Mouse (Mus musculus) bone marrow, adult 2 months (tissue): ENCODE data around the gene Zcchc24.

ENCODE experiments used
- CTCF ChIP-seq: fragments of 200-500 bp; IDR thresholded peaks from 2 replicates; pipeline ENCODE4 v1.5.1; 2011; ENCODE audit warnings: low read length, control low read depth; ENCODE audit not compliant: control insufficient read depth, insufficient read depth
- POLR2A ChIP-seq: fragments of 200-500 bp; IDR thresholded peaks from 2 replicates; pipeline ENCODE4 v1.6.1; 2011; ENCODE audit warnings: low read depth, mild to moderate bottlenecking, control low read depth, low read length, borderline replicate concordance; ENCODE audit not compliant: control insufficient read depth

- TF ChIP-seq POLR2A (no peak), CTCF (no peak)
These were observed 43.8 kb downstream of the Zcchc24 start for GRCm38 (mm10) chr14:25725032-25725497.
